Mouse (Mus musculus) hindbrain, embryonic 12.5 days (tissue): Measurements from ENCODE around the gene Itga2b. TPM values are rescaled to one million over a fixed set of nuclear protein-coding genes. Genes with fewer than 3 reads are reported as not detected.
A peak's percentile ranks its signal among the peaks of the same experiment; 100 is the strongest.

Experiments used
- ATAC-seq: fragments of 200-750 bp; cut with Nextera tagmentation; 2 replicates; pipeline ENCODE4 v1.8.0; 2017; ENCODE audit warnings: moderate TSS enrichment; ENCODE audit not compliant: low FRiP score
- H3K27ac ChIP-seq: fragments of 300-500 bp; sonication (generic); 2 replicates; pipeline ENCODE4 v1.5.1; 2016; ENCODE audit warnings: mild to moderate bottlenecking
- H3K27me3 ChIP-seq: fragments of 300-500 bp; sonication (generic); 2 replicates; pipeline ENCODE4 v1.6.1; 2016; ENCODE audit warnings: mild to moderate bottlenecking
- H3K36me3 ChIP-seq: fragments of 300-500 bp; sonication (generic); 2 replicates; pipeline ENCODE4 v1.6.1; 2016; ENCODE audit warnings: mild to moderate bottlenecking
- H3K4me1 ChIP-seq: fragments of 300-500 bp; sonication (generic); 2 replicates; pipeline ENCODE4 v1.6.1; 2016
- H3K4me2 ChIP-seq: fragments of 300-500 bp; sonication (generic); replicated peaks from 2 replicates; pipeline ENCODE4 v1.6.1; 2016; ENCODE audit warnings: mild to moderate bottlenecking
- H3K4me3 ChIP-seq: fragments of 300-500 bp; sonication (generic); 2 replicates; pipeline ENCODE4 v1.5.1; 2016; ENCODE audit warnings: mild to moderate bottlenecking
- H3K9ac ChIP-seq: fragments of 300-500 bp; sonication (generic); 2 replicates; pipeline ENCODE4 v1.6.1; 2016; ENCODE audit warnings: mild to moderate bottlenecking, moderate library complexity
- H3K9me3 ChIP-seq: fragments of 300-500 bp; sonication (generic); replicated peaks from 2 replicates; pipeline ENCODE4 v1.6.1; 2016; ENCODE audit warnings: mild to moderate bottlenecking
- WGBS: fragments of 180-500 bp; shearing (Covaris S2); methylation state at CpG from one replicate; pipeline ENCODE4 v1.1.7; 2016; 5-methylcytosine and 5-hydroxymethylcytosine counted together
- polyA plus RNA-seq: library from polyadenylated mRNA; unstranded; fragments of >200 nt; fragmentation: Nextera tagmentation; extraction: Ambion mirVana; gene quantifications from 2 replicates; pipeline ENCODE4 v1.2.1, GENCODE M21; 2016

Itga2b gene
- polyA plus RNA-seq, 1 experiment from 2014 or later: 7.1 TPM

DNA sequence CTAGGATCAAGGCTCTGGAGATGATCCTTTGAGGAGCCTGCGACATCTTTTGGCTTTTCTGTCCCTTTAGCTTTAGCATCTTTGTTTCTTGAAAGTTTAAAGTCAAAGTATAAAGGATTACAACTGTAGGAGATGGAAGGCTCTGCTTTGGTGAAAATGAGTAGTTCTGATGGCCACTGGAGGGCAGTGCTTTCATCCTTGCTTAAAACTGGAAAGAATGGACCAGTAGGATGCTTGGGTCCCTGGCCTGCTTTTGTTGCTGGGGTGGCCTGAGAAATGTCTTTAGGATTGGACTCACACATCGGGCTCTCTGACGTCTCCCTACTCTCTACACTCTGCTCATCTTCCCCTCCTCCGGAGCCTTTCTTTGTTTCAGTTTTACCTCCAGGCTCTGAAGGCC is 11.0 kb upstream of the Itga2b start:
- Histone ChIP-seq H3K9me3 (no peaks in the 10 kb centered on the region), H3K9ac (no peak overlapping the region), H3K4me2 (no peak overlapping the region), H3K27ac (no peak overlapping the region), H3K36me3 (peaks cover 63% of the 10 kb centered on the region), H3K27me3 (no peaks in the 10 kb centered on the region), H3K4me1 (no peaks in the 10 kb centered on the region), H3K4me3 (no peak overlapping the region)
- 89% methylated on average over 4 of the region's 4 CpGs for WGBS
- no peak for ATAC-seq

DNA sequence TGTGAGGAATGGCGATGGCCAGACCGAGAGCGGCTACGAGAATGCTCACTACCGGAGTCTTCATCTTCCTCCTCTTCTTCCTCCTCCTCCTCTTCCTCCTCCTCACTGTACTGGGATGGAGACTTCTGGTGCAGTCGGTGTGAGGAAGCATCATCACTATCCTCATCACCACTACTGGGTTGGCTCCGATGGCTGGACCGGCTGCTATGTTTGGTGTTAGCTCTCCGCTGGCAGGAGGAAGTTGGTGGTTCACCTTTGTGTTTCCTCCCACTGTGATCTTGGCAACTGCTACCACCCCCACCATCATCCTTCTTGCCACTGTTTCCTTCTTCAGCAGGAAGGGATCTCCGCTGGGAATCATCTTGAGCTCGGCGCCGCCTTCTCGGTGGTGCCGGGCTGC is 10.2 kb upstream of the Itga2b start:
- Histone ChIP-seq H3K4me2 (no peak overlapping the region), H3K4me1 (no peaks in the 10 kb centered on the region), H3K27me3 (no peaks in the 10 kb centered on the region), H3K4me3 (no peak overlapping the region), H3K9me3 (no peaks in the 10 kb centered on the region), H3K27ac (no peak overlapping the region), H3K9ac (no peak overlapping the region), H3K36me3 (peaks cover 64% of the 10 kb centered on the region)
- WGBS: 98% methylated on average over 15 of the region's 15 CpGs
- ATAC-seq: no peak

DNA sequence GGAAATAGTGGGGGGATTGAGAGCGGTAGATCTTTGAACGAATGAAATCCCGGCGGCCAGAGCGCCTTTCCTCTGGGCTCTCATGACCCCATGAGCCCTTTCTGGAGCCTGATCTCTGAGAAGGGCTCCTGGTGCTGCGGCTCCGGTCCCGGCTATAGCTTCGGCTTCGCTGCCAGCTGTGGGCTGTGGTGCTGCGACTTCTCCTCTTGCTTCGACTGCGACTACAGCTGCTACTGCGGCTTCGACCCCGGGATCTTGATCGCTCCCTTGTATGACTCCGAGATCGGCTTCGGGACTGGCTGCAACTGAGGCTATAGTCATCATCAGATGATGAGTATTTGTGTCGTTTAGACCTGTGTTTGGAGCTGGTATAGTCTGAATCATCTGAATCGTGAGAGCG is 9.7 kb upstream of the Itga2b start:
- ATAC-seq: no peak
- 95% methylated on average over 23 of the region's 23 CpGs for WGBS
- Histone ChIP-seq H3K36me3 (peaks cover 63% of the 10 kb centered on the region), H3K4me3 (no peak overlapping the region), H3K4me2 (no peak overlapping the region), H3K9me3 (no peaks in the 10 kb centered on the region), H3K4me1 (no peaks in the 10 kb centered on the region), H3K9ac (no peak overlapping the region), H3K27me3 (no peaks in the 10 kb centered on the region), H3K27ac (no peak overlapping the region)

DNA sequence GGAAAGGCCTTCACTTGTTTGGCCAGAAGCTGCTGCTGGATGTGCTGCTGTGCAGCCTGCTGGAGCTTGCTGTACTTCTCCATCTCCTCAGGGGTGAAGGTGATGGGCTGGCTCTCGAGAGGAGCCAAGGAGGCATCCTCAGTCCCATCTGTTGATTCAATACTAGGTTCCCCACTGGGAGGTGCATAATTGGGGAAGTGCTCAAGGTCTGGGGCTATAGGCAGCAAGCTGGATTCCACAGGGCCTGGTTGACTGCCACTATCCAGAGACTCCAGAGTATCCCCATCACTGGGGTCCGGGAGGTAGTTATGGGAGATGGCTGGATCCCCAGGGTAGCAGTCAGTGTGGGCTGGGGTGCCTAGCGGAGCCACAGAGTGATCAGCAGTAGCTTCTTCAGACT is 8.7 kb upstream of the Itga2b start:
- Histone ChIP-seq H3K4me3 (no peak overlapping the region), H3K9me3 (no peaks in the 10 kb centered on the region), H3K4me2 (no peak overlapping the region), H3K27ac (no peak overlapping the region), H3K9ac (no peak overlapping the region), H3K4me1 (no peaks in the 10 kb centered on the region), H3K36me3 (peaks cover 66% of the 10 kb centered on the region), H3K27me3 (no peaks in the 10 kb centered on the region)
- ATAC-seq: no peak
- WGBS: 80% methylated on average over 3 of the region's 3 CpGs

DNA sequence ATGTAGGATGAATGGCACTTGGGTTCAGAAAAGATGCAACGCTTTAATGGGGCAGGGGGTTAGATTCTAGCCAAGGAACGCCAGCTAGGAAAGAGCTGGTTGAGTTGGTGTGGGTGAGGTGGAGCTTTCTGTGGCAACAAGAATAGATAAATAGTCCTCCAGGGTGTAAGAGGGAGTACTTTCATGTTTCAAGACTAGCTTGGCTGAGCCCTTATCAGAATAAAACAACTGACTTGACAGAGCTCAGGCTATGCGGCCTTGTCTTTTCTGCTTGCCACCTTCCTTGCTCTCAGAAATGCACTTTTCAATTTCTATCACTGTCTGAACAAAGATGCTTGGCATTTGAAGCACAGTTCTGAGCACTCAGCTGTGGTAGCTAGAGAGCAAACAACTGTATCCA is 5.1 kb upstream of the Itga2b start:
- WGBS: 93% methylated on average over 3 of the region's 3 CpGs

DNA sequence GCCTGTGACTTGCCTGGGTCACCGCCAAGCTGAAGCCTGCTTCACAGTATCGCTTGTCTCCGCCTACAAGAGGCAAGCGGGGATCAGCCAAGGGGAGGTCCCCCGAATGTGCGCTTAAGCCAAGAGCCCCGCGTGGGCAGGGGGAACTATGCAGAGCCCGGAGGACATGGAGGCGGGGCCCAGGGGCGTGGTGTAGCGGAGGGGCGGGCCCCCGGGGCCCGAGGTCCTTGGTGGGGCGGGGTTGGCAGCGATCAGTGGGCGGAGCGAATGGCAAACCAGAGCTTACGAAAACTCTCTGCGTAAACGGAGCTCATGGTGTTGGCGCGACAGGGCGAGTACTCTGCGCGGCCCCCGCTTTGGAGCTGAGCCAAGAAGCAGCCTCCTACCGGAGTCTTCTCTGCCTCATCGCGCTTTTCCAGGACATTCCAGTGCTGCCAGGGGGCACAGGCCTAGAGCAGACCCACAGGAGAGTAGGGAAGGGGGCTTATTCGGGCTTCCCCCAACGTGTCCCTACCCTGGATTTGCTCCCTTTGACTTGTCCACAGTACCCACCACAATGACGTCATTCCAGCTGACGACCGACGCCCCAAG is 2.8 kb downstream of the Itga2b start:
- Histone ChIP-seq H3K9me3 (no peaks in the 10 kb centered on the region), H3K27ac (0 out of 2 replicates have a peak overlapping the region, but pooled peaks have one; percentile 53), H3K4me1 (peaks cover 17% of the 10 kb centered on the region), H3K36me3 (no peaks in the 10 kb centered on the region), H3K4me3 (peak overlapping the region; percentile 37), H3K4me2 (peak overlapping the region; percentile 65), H3K9ac (peak overlapping the region; percentile 49), H3K27me3 (peaks cover 16% of the 10 kb centered on the region)
- ATAC-seq: peak; percentile 84
- WGBS: 1% methylated on average over 37 of the region's 37 CpGs

More for the DNA sequence above, 5.1 kb upstream of the Itga2b start:
- no peaks in the 10 kb centered on the region for H3K9me3 ChIP-seq
- H3K4me1 ChIP-seq: no peaks in the 10 kb centered on the region
- no peaks in the 10 kb centered on the region for H3K27me3 ChIP-seq
- no peak overlapping the region for H3K4me2 ChIP-seq
- H3K36me3 ChIP-seq: peaks cover 47% of the 10 kb centered on the region
- no peak overlapping the region for H3K9ac ChIP-seq
- no peak for ATAC-seq
- H3K4me3 ChIP-seq: no peak overlapping the region
- no peak overlapping the region for H3K27ac ChIP-seq

DNA sequence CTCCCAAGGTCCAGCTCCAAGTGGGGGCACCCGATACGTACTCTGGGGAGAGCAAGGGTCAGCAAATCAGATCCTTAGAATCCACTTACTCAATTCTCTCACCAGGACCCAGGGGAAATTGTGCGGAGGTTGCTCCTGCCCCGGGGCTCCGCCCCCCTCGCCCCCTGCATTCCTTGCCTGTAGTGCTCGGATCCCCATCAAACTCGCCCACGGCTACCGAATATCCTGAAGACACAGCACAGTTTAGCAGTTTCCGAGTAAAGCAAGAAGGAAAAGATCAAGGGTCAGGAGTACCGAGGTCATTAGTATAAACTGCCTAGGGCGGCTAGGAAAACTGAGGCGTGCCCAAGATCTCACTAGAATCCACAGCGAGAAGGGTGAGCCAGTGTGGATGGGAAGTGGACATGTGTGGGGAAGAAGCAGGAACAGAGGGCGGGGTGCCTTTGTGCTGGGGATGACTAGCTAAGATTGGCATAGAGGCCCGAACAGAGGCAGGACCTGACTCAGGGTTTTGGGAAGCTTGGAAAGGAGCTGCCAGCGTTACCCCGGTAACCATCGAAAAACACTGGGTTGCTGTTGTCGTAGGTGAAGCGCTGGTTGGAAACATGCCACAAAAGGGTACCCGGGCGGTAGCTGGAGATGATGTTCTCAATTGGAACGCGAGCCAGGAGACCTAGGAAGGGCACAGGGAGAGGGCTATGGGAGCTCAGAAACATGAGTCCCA is 4.0 kb downstream of the Itga2b start:
- Histone ChIP-seq H3K4me1 (peaks cover 17% of the 10 kb centered on the region), H3K4me3 (no peak overlapping the region), H3K27ac (no peak overlapping the region), H3K4me2 (peak overlapping the region; percentile 11), H3K9me3 (no peaks in the 10 kb centered on the region), H3K27me3 (peaks cover 16% of the 10 kb centered on the region), H3K36me3 (no peaks in the 10 kb centered on the region), H3K9ac (no peak overlapping the region)
- ATAC-seq: no peak
- WGBS: 8% methylated on average over 26 of the region's 26 CpGs

DNA sequence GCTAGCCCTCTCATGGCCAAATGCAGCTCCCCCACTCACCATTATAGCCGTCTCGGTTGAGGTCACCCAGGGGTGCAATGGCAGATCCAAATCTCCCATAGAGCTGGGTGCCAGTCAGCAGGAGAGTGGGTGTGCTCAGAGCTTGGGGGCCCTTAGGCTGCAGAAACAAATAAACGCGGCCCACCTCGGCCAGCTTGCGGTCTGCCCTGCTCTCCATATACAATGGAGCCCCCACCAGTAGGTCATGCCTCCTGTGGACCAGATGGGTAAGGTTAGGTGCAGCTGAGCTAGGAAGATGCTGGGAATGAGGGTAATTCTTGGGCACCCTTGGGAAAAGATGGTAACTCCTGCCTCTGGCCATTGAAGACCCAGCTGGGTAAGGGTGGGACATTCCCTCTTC is 5.0 kb downstream of the Itga2b start:
- ATAC-seq: no peak
- peaks cover 16% of the 10 kb centered on the region for H3K27me3 ChIP-seq
- H3K4me3 ChIP-seq: no peak overlapping the region
- no peak overlapping the region for H3K4me2 ChIP-seq
- no peak overlapping the region for H3K9ac ChIP-seq
- H3K27ac ChIP-seq: no peak overlapping the region
- WGBS: 89% methylated on average over 6 of the region's 6 CpGs
- H3K9me3 ChIP-seq: no peaks in the 10 kb centered on the region
- H3K4me1 ChIP-seq: peaks cover 17% of the 10 kb centered on the region
- no peaks in the 10 kb centered on the region for H3K36me3 ChIP-seq

DNA sequence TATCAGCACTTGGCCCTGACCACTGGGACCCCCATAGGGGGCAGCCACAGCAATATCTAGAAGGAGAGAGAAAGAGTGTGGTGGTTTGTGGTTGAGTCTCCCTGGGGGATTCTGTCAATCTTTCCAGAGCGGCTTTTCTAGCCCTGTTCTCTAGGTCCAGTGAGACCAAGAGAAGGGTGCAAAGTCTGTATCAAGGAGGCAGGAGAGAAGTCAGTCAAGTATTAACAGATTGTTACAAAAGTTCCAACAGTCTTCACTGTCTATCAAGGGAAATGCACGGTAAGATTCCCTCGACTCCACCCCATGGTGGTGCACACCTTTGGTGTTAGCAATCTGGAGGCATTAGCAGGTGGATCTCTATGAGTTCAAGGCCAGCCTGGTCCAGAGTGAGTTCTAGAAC is 8.2 kb downstream of the Itga2b start:
- H3K27me3 ChIP-seq: peaks cover 28% of the 10 kb centered on the region
- H3K36me3 ChIP-seq: no peaks in the 10 kb centered on the region
- H3K4me2 ChIP-seq: no peak overlapping the region
- WGBS: 89% methylated on average over 3 of the region's 3 CpGs
- H3K9me3 ChIP-seq: no peaks in the 10 kb centered on the region
- H3K27ac ChIP-seq: no peak overlapping the region
- peaks cover 6% of the 10 kb centered on the region for H3K4me1 ChIP-seq
- ATAC-seq: no peak
- H3K4me3 ChIP-seq: no peak overlapping the region
- H3K9ac ChIP-seq: no peak overlapping the region

DNA sequence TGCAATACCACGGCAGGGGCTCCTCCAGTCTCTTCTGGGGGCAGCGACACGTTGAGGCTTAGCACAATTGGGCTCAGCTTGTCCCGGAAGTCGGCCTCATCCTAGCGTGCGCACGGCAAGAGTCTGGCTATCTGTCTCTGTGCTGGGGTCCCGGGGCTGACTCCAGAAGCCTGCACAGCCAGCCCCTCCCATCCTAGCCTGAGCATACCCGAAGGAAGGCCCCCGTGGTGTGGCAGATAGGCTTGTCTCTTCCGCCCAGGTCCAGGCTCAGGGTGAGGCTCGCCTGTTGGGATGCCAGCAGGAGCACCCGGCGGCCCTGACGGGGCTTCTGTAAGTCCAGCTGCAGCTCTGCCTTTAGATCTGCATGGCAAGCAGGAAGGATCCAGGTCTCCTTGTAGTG is 9.4 kb downstream of the Itga2b start:
- 56% methylated on average over 16 of the region's 16 CpGs for WGBS
- ATAC-seq: no peak

DNA sequence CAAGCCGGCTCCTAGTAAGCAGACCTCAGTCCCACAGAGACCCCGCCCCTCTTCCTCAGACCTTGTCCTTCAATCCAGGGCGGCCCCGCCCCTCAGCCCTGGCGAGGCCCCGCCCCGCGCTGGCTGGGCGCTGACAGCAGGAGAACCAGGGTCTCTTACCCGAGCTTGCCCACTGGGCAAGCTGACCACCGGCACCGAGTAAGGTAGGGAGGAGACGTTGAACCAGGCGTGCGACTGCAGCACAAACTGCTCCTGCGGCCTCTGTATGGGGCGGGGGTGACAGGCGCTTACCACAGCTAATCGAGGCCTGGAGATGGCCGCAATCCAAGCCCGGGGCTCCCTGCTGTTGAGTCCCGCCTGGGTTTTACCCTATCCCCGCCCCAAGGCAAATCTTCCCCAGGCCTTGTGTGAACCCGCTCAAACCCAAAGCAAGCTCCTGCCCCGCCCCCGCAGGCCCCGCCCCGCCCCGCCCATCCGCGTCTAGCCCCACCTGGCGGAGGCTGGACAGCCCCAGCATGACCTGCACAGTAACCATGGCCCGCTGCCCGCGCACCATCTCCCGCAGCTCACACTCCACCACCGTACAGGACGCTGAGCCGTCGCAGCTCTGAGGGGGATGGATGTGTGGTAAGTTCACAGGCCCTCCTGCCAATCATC is 14.1 kb downstream of the Itga2b start:
- H3K4me2 ChIP-seq: peak overlapping the region; percentile 91
- peak overlapping the region; percentile 60 for H3K9ac ChIP-seq
- H3K9me3 ChIP-seq: no peaks in the 10 kb centered on the region
- H3K27me3 ChIP-seq: peaks cover 22% of the 10 kb centered on the region
- under 1% methylated on average over 40 of the region's 40 CpGs for WGBS
- peaks cover 20% of the 10 kb centered on the region for H3K4me1 ChIP-seq
- H3K4me3 ChIP-seq: peak overlapping the region; percentile 48
- peak overlapping the region; percentile 61; the same call in 1 of the 2 replicates for H3K27ac ChIP-seq
- peak; percentile 88 for ATAC-seq
- no peaks in the 10 kb centered on the region for H3K36me3 ChIP-seq

More for the DNA sequence above, 9.4 kb downstream of the Itga2b start:
- H3K4me3 ChIP-seq: no peak overlapping the region
- no peak overlapping the region for H3K4me2 ChIP-seq
- no peak overlapping the region for H3K9ac ChIP-seq
- no peaks in the 10 kb centered on the region for H3K36me3 ChIP-seq
- H3K27ac ChIP-seq: no peak overlapping the region
- H3K27me3 ChIP-seq: peaks cover 29% of the 10 kb centered on the region
- H3K4me1 ChIP-seq: peaks cover 8% of the 10 kb centered on the region
- H3K9me3 ChIP-seq: no peaks in the 10 kb centered on the region

DNA sequence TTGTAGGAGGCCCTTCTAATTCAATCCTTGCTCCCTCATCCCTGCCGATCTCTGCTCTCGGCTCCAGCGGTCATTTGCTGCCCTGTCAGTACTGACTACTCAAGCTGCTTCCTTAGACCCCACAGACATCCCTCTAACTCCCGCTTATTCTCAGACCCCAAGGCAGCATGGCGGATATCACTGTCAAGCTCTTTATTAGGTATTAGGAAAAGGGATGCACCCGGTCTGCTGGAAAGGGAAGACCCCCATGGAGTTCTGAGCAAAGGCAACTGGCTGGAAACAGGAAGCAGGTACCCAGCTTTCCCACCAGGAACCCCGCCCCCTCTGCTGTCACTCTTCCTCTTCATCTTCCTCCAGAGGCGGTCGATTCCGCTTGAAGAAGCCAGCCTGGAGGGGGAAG is 16.8 kb downstream of the Itga2b start:
- no peak for ATAC-seq
- Histone ChIP-seq H3K9me3 (no peaks in the 10 kb centered on the region), H3K4me1 (peaks cover 27% of the 10 kb centered on the region), H3K27me3 (peaks cover 44% of the 10 kb centered on the region), H3K4me2 (no peak overlapping the region), H3K4me3 (no peak overlapping the region), H3K27ac (no peak overlapping the region), H3K9ac (no peak overlapping the region), H3K36me3 (no peaks in the 10 kb centered on the region)
- WGBS: 17% methylated on average over 10 of the region's 10 CpGs
